Mouse (Mus musculus) cerebellum, adult 11-12 months (tissue): ENCODE measurements at regions not wholly inside any gene's neighbourhood (a gene's known extent, or its start where the extent isn't known, plus 50 kb on each side); places are given as distances from the start of the nearest gene placed in this dataset.

Source experiments
- DNase-seq: peaks from one replicate; pipeline ENCODE4 v3.0.0; 2022

DNA sequence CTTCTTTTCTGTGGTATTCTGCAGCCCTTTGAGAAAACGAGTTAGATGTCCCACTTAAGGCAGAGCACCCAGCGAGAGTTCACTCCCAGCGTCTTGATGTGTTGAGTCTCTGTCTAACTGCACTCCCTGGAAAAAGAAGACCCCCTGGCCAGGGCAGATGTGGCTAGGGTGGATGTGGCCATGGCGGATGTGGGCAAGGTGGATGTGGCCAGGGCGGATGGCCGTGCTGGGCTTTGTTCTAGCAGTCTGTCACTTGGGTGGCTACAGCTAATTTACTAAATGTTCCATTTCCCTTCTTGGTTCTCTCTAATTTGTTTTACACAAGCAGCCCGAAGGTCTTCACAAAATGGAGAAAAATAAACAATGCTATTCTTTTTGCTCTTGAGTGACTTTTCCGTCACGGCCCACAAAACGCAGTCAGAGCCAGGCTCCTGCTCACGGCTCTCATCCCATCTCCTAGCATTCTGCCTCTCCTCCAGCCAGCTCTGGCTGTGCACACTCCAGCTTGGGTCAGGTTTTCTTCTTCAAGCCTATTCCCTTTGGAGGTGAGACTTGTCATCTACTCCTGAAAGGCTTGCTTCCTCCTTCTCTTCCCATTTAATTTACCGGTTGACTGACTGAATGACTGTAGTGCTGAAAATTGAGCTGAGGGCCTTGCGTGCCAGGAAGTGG lies 173.4 kb upstream of the Ccdc122 start:
- no peak for DNase-seq

DNA sequence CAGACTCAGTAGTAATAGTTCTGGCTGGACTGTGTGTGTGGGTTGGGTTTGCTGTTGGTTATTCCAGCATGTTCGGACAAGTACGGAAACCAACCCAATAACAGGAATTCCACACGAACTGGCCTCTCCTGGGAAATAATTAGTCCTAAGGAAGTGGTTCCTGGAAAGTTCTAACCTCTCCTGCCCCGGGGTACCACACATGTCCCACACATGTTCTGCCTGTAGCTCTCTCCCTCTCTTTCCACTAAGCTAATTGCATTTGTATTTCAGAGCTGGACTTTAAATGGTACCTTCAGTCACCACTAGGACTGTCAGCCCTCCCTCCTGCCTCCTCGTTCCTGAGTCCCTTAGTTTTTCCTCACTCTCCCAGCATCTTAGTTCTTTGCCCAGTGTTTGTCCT lies 178.2 kb upstream of the Ccdc122 start:
- no peak for DNase-seq

DNA sequence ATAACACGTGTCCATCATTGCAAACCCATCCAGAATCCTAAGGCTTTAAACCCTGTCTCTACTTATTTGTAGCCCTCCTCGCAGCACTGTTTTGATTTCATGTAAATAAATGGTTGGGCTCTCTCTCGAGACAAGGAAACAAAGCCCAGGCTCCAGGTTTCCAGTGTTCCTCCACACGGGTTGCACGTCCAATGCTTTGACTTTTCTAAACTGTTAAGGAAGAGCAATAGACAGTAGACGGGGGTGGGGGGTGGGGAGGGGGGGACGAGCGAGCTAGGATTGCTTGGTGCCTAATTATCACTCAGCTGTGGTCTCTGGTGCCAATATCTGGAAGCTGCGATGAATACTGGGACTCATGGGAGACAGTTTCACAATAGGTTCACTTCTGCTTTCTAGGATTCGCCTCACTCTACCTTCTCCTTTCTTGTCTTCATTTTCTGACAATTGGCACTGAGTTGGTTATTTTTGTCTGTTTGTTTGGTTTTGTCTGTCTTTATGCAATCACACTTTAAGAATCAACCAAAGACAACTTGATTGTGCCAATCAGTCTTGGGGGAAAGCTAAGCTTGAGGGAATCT lies 179.3 kb upstream of the Ccdc122 start:
- no peak for DNase-seq

DNA sequence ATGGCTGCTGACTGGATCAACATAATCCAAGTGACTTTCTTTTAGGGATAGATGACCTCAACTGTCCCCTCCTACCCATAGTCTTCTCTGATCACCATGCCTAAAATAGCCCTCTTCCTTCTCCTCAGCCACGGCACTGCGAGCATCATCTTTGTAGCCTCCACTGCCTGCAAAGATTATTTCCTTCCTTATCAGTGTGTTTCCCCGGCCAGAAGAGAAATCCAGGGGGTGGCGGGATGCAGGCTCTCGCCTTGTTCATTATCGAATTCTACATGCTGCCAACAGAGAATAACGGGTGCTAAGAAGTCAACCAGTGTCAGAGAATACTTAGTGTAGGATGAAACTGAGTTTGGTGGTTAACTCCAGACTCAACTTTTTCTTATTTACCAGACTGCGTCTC lies 180.0 kb upstream of the Ccdc122 start:
- DNase-seq: no peak

DNA sequence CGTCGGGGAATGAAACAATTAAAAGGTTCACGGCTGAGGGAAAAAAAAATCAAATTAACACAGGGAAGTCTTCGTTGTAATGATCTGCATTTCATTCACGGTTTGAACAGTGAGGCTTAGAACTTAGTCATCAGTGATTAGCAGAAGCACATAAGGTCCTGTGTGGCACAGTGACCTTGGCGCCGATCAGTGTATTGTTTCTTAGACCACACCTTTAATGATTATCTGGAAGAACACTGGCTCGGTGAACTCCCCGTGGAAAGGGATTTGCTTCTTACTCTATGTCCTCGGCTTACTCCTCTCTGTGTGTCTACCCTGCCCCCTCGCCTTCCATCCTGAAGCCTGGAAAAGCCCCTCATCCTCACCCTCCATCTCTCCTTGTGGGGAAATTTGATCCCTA lies 181.6 kb upstream of the Ccdc122 start:
- DNase-seq: no peak

DNA sequence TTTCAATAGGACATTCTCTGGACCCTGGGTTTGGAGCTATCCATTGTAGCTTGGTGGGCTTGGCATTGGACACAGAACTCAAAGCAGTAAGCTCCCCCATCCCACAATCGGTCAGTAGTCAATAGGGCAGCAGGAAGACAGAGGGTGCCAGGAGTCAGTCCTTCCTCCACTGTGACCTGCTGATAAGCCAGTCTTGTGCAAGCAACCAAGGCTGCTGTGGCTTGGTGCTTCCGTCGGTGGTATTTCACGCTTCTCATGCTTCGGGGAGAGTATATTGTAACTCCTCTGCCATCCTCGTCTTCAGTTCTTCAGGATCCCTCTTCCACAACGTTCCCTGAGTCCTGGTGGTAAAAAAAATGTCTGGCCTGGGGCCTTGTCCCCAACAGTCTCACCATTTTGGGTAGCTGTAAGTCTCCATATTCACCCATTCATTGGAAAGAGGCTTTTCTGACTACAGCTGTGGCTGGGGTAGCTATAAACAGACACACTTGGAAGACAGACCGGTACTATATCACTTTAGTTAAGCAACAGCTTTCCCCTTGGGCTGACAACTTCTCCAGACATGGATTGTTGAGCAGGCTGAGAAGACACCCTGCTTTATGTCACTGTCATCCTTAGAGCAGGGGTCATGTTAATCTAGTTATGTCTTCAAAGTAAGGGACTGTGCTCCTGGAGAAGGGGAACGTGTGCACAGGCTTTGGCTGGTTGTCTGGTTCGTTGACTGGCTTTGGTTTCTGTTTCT lies 184.9 kb upstream of the Ccdc122 start:
- no peak for DNase-seq

DNA sequence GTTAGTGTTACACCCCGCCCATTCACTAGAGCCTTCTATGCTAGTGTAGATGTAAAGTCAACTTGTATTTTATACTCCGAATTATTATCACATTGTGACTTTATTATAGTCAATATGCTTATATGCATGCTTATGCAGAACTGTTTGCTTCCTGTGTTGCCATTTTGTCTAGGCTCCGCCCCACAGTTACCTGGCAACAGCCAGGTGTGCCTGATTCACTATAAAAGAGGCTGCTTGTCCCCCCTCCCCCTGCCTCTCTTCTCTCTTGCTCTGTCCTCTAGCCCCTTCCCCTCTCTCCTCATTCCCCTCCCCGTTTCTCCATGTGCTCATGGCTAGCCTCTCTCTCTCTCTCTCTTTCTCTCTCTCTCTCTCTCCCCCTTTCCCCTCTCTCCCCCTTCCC lies 185.9 kb upstream of the Ccdc122 start:
- no peak for DNase-seq

DNA sequence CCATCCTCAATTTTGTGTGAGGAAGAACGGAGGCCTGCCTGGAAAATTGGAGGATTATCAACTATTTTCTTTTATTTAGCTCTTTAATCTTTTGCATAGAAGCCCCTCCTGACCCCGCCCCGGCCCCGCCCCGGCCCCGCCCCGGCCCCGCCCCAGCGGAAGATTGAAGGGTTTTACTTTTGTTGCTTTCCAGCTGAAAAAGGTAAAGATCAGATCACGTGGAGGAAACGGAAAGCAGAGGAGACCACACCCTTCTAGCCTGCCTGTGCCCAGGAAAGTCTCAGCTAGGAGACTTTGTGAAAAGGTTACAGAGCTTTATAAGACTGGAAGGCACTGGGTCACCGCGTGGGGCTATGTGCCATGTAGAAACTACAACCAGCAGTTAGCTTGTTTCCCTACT lies 186.5 kb upstream of the Ccdc122 start:
- DNase-seq: no peak

DNA sequence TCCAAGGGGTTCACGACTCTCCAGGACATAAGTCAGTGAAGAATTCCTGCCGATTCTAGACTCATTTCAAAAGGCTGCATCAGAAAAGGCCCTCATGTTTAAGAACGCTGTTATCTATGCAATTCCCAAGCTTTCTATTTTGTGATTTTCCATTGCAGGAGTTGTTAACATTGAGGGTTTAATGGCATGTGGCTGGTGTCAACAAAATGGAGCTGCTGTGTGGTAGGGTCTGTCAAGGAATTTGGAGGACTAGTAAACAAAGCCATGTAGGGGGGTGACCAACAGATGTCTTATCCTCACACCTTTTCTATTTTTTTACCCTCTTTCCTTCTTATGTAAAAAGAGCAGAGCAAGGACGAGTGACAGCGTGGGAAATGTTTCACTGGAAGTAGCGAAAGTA lies 186.9 kb upstream of the Ccdc122 start:
- DNase-seq: no peak

DNA sequence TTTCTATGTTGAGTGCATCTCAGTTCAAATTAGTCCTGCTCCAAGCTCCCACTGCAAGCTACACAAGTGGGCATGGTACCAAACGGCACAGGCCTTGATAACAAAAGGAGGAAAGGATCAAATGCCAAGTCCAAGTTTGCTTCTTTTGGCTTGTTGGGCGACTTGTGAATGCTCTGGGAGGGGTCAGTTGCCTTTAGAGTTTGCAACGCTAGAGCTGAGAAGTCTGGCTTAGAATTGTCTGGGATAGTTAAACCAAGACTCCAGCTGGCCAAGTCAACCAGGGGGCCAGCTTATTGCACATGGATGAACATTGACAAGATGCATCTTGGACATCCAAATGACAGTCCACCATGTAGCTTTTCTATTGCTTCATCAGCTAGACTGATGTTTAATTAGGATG lies 187.5 kb upstream of the Ccdc122 start:
- no peak for DNase-seq

DNA sequence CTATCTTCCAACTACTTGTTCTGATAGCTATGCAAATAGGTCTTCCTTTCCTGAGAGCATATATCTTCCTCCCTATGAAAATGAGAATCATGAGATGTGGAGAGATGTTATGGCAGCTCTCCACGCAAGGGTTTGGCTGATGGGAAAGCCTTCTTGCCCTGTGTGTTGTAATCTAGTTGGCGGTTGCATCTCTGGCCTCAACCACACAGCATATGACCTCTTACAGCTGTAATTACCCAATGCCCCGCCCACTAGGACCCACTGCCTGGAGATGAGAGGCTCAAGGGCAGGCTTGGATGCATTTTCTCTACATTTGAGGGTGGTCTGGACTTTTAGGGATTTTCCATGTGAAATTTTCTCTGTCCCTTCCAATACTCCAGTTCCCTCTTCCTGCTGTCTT lies 190.9 kb upstream of the Ccdc122 start:
- no peak for DNase-seq

DNA sequence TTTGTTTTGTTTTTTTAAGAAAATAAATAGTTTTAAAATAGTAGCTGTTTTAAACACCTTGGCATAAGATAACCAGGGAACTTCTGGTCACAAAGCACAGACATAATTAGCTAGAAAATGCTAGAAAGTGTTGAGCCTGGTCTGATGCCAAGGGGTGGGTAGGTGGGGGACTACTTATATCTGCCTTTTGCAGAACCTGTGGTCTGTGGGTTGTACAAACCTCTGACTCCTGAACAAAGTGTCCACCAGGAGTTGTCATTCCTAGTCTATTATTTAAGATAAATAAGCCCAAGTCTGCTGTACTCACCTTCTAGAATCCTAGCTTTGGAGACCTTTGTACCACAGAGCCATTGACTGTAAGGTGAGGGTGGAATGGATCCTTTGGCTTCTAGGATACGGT lies 191.9 kb upstream of the Ccdc122 start:
- no peak for DNase-seq

DNA sequence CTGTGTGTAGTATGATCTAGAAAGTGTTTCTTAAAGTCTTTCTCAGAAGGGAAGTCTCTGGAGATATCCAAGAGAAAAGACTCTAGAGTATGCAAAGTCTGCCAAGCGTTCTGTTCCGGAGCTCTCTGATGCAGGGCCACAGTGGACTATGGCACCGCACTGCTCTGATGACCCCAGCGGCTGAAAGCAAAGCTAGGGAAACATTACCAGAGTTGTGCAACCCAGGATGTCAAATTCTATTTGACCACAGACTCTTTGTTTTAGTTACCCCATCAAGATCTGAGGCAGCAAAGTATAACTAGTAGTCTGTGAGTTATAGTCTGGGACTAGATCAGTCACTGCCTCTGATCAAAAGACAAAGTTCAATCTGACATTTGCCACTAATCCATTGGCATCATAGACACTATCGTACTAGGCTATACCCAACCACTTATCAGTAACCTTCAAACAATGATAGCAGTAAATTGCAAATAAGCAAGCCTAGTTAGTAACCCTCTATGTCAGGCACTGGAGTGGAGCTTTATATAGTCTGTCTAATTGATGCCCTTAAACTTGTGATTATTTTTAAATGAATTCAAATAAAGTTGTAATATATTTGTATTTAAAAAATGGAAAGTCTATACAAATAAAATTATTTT lies 198.9 kb upstream of the Ccdc122 start:
- DNase-seq: no peak

DNA sequence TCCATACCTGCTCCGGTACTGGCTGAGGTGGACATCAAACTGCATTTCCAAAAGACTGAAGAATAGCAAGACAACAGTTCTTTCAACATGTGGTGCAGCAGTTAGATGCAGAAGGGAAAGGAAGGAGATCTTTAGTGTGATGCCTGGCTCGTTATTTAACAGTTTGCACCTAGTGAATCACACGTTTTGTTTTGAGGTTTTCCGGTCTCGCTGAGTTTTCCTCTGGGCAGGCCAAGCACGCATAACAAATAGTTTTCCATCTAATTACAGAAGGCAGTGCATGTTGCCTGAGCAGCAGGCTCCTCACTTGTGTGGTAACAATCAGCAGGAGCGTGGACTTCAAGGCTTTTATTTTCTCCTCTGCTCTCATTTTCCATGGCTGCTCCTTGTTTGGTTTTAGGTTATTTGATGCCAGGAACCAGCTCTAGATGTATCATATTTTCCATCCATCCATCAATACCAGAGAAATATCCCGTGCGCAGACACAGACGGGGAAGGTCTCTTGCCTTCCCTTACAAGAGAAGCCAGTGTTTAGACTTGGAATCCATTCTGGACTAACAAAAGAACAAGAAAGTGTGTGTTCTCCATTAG lies 199.6 kb upstream of the Ccdc122 start:
- DNase-seq: no peak

DNA sequence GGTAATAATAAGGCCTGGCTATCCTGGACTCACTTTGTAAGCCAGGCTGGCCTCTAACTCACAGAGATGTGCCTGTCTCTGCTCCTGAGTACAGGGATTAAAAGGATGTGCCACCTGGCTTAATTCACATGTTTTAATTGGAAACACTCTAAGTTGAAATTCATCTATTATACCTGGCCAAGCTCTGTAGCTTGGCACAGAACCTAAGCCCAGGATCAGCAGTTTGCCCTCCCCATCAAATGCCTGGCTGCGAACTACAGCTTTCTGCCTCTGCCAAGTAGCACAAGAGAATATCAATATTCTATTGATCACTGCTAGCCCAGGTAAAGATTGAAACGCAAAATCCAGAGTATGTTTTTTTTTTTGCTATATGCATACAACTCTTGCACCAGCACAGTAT lies 200.3 kb upstream of the Ccdc122 start:
- no peak for DNase-seq

DNA sequence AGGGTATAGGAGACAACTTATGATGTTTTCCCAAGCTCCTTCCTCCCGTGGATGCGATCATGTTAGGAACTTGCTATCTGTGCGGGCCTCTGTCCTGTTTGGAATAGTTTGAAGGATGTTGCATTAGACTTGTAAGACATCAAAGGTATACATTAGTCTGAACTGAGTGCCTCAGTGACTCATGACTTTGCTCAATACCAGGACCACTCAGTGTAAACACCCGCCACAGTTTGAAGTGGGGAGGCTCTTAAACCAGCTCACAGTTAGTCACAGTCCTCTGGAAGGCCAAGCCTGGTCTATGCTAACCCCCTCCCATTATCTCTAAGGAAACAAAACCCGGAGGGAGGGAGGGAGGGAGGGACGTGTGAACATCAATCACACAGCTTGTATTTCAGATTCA lies 202.5 kb upstream of the Ccdc122 start:
- DNase-seq: no peak

DNA sequence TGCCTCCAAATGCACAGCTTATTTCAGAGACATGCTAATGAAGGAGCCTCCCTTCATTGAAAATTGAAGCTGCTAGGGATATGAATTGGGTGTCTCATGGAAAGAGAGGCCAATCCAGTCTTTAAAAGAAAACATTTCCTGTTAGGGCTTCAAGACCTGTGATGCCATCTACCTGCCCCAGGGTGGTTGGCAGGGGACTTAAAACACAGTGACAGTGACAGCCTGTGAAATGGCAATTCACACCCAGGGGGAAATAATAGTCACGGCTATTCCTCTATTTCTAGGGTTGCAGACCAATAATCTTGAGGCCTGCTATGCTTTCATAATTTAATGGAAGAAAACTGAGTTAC lies 207.4 kb upstream of the Ccdc122 start:
- DNase-seq: no peak

DNA sequence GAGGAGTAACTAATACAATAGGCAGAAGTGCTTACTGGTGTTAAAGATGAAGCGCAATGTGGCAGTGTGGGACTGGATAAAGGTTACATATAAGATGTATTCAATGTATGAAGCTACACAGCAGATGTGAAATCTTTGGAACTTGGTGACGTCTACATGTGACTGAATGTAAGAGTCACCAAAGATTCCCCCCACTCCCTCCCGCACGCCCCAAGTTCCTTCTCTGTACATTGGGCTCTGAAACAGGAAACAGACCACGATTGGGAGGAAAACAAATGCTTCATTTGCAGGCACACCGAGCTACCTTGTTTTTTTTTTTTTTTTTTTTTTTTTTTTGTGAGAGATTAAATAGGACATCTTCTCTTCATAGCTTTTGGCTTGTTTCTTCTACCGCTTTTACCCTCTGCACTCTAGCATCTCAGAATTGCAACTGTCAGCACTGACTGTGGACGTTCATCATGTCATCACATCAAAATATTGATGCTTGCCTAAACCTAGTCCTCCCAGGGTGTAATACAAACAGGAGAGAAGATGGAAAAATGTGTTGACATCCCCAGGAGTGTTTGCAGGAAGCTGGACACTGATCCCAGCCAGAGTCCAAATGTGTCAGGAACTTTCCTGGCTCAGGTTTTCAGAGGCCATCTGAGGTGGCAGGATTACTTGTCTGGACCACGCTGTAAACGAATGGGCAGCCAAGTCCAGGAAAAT lies 208.0 kb upstream of the Ccdc122 start:
- DNase-seq: peak; percentile 7

DNA sequence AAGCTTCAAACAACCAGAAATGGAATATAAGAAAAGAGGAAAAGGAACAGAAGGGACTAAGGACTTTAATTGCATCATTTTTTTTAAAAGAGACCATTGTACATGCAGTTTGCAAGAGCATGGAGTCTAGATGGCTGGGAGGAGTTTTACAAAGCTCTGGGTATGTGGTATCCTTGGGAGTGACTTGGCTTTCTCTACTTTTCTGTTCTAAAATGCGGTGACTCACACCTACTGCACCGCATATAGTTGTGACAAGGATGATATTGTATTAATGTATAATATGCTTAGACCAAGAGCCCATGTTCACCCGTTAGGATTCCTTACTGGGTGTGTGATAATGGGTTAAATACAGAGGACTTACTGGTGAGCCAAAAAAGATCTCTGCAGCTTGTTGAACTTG lies 212.5 kb upstream of the Ccdc122 start:
- no peak for DNase-seq

DNA sequence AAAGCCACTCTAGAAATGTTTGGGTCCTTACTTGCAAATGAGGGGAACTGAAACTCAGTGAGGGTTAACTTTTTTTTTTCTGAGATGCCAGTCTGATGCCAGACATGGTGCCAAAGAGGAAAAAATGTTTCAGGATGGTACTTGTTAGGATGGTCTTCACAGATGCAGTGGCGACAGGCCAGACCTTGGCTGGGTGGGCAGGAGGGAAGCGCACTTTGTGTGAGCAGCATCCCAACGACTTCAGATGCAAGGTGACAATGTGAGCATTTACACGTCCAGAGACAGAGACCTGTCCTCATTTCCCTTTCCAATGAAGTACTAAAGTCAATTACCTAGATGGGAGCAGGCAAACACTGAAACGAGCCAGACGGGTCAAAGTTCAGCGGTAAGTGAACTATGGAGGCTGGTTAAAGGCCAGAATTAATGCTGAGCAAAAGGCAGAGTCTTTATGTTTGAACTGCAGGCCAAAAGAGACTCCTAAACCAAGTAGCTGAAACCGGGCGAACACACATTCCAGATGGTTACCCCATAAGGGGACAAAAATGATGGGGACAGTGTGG lies 213.7 kb upstream of the Ccdc122 start:
- DNase-seq: no peak

DNA sequence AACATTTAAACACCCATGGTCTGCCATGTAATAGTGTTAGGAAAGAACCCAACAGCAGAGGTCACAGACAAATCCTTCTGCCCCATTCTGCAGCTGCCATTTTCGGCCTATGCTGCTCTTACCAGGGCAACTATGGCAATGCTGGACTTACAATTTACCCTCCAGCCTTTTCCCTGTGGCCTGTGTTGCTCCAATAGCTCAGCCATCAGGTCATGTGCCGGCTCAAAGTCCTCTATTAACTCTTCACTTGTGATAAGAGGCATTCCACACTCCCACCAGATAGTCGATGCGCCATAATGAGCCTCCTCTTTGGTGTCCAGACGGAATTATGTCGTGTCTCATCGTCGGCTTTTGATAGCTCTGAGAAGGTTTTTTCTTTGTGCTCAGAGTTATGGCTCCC lies 214.7 kb upstream of the Ccdc122 start:
- DNase-seq: no peak

DNA sequence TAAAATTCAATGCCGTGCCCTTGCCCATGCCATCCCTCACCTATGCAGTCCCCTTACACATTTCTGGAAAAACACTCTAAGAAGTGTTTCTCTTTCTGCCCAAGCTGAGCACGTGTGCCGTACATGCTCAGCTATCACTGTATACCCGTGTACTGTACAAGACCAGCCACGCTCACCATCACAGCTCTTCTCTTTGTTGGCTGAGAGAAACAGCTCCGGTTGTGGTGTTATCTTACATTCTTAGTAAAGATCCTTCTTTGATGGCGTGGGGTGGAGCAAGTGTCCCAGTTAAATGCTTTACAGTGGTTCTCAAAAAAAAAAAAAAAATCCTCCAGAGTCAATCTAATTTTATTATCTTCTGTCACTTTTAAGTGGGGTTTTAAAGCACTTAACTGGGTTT lies 215.1 kb upstream of the Ccdc122 start:
- DNase-seq: no peak

DNA sequence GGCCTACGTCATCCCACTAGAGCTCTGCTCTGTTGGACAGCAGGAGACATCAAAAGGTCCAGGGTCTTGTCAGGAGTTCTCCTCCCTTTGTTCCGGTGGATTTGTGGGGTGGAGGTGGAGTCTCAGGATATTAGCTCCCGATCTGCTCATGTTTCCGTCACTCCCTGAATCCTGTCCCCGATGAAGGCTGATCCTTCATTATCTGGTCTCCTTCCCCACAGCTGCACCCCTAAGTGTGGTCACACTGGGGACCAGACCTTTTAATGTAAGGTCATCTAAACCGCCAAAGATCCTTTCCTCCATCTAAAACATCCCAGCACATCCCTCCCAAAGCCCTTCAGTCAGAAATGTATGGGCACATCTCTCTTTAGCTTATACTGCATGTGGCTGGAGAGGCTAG lies 215.6 kb upstream of the Ccdc122 start:
- DNase-seq: no peak
